Mouse (Mus musculus) small intestine, adult 2 months (tissue): ENCODE results near the gene Mbd6. TPM values are rescaled to one million over a fixed set of nuclear protein-coding genes. Genes with fewer than 3 reads are reported as not detected.

ENCODE experiments used
- H3K27ac ChIP-seq: fragments of 200-500 bp; 2 replicates; pipeline ENCODE4 v1.5.1; 2012; ENCODE audit warnings: low read depth, low read length, control low read depth, inconsistent platforms; ENCODE audit not compliant: insufficient read depth
- H3K27me3 ChIP-seq: fragments of 200-500 bp; 2 replicates; pipeline ENCODE4 v1.6.1; 2012; ENCODE audit warnings: mild to moderate bottlenecking, moderate library complexity, low read length, inconsistent platforms; ENCODE audit not compliant: control insufficient read depth, insufficient read depth
- H3K36me3 ChIP-seq: fragments of 200-500 bp; 2 replicates; pipeline ENCODE4 v1.6.1; 2012; ENCODE audit warnings: mild to moderate bottlenecking, low read length, control low read depth, inconsistent platforms; ENCODE audit not compliant: control insufficient read depth, insufficient read depth
- H3K4me1 ChIP-seq: fragments of 200-500 bp; 2 replicates; pipeline ENCODE4 v1.6.1; 2012; ENCODE audit warnings: low read length, inconsistent platforms, mixed read lengths; ENCODE audit not compliant: control insufficient read depth, insufficient read depth, insufficient read length
- H3K4me3 ChIP-seq: fragments of 200-500 bp; 2 replicates; pipeline ENCODE4 v1.5.1; 2012; ENCODE audit warnings: low read depth, mild to moderate bottlenecking, control low read depth, inconsistent platforms, low read length, moderate library complexity
- CTCF ChIP-seq: fragments of 200-500 bp; IDR thresholded peaks from 2 replicates; pipeline ENCODE4 v1.5.1; 2012; ENCODE audit warnings: low read depth, mild to moderate bottlenecking, control low read depth, inconsistent platforms, low read length, moderate library complexity, mixed read lengths; ENCODE audit not compliant: insufficient replicate concordance, insufficient read length; ENCODE audit errors: extremely low read depth
- POLR2A ChIP-seq: fragments of 200-500 bp; IDR thresholded peaks from 2 replicates; pipeline ENCODE4 v1.6.1; 2012; ENCODE audit warnings: low read depth, mild to moderate bottlenecking, control low read depth, inconsistent platforms, low read length, moderate library complexity
- WGBS: fragments of 180-500 bp; shearing (Covaris S2); methylation state at CpG from one replicate; pipeline ENCODE4 v1.1.7; 2018; 5-methylcytosine and 5-hydroxymethylcytosine counted together
- polyA plus RNA-seq: library from polyadenylated mRNA; depleted of rRNA; stranded (reverse); fragments of >200 nt; gene quantifications from 2 replicates; pipeline ENCODE4 v1.2.3, GENCODE M21; 2012

Mbd6 gene
- polyA plus RNA-seq, 1 experiment: 76.2 TPM

DNA sequence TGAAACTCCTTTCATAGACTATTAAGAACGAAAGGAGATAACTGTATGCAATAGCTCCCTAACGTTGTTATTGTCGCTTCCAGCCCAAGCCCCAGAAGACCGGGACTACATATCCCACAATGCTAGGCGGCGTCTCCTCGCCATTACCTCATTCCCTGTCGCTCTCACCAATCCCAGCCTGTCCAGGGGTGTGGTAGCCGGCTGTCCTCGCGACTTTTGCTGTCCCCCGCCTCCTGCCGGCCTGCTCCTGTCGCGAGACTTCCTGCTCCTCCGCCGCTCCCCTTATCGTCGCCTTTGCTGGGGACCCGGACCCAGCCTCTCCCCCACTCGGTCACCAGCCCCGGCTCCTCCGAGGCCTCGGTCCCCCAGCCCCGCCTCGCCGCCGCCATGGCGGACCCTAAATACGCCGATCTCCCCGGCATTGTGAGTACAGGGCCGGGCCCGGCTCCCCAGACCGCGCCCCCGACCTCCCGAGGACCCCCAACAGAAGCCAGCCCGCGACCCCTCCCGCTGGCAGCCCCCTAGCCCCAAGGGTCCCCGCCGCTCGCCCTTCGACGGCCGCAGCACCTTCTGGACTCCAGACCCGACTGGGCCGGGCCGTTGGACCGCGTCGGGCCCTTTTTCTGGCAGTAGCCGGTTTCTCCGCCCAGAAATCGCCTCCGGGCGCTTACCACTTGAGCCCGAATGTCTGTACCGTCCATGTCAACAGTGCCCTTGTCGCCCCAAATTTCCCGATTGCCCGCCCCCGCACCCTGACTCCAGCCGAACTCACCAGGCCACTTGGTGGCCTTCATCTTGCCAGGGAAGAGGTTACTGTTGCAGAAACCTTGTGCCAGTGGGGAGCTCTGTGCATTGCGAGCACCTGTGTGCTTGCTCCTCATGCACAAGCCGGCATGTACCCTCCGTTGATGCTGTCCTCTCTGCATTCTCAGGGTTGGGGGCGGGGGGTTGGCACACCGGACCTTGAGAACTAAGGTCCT lies 22.4 kb downstream of the Mbd6 start, which contains the start of gene Dctn2:
TSS of gene Dctn2 (plus strand) at position 257 of the 980 bp plus-strand sequence.
- peaks cover 14% of the 10 kb centered on the region for H3K4me1 ChIP-seq
- peaks cover 8% of the 10 kb centered on the region for H3K27me3 ChIP-seq
- H3K27ac ChIP-seq: peak within 1 kb of the TSS; percentile 30
- no peak for TF ChIP-seq CTCF
- TF ChIP-seq POLR2A: peak; percentile 48
- H3K4me3 ChIP-seq: peak within 1 kb of the TSS; percentile 89
- WGBS: 1% methylated on average over 70 of the region's 70 CpGs
- peaks cover 15% of the 10 kb centered on the region for H3K36me3 ChIP-seq

DNA sequence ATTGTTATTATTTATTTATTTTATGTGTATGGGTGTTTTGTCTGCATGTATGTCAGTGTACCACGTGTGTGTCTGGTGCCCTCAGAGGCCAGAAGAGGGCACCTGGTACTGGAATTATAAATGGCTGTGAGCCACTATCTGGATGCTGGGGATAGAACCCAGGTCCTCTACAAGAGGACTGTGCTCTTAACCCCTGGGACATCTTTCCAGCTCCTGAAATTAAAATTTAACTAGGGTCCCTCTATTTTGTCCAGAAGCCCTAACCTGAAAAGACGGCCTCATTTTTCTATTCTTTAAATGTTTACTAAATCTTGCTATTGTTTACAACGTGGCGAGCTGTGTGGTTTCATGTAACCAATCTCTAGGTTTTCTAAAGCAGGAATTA lies 23.1 kb downstream of the Mbd6 start:
- peaks cover 8% of the 10 kb centered on the region for H3K27me3 ChIP-seq
- H3K4me3 ChIP-seq: no peak overlapping the region
- peaks cover 14% of the 10 kb centered on the region for H3K4me1 ChIP-seq
- no peak overlapping the region for H3K27ac ChIP-seq
- WGBS: 24% methylated on average over 4 of the region's 4 CpGs
- H3K36me3 ChIP-seq: peaks cover 12% of the 10 kb centered on the region
- TF ChIP-seq CTCF (peak; percentile 15; the same call in 1 of the 2 replicates), POLR2A (no peak)

DNA sequence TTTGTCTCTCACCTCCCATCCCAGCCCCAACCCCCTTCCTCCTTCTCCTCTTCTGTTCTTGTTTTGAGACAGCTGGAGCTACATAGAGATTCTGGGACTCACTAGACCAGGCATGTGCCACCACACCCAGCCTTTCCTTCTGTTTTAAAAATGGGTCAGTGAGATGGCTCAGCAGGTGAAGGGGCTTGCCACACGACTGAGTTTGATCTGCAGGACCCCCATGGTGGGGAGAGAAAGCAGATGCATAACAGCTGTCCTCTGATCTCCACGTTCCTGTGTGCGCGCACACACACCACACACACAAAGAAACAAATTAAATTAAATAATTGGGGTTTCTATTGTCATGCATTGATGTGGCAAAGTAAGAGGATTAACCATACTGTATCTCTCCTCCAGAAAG lies 23.8 kb downstream of the Mbd6 start:
- Histone ChIP-seq H3K36me3 (peaks cover 8% of the 10 kb centered on the region), H3K27me3 (peaks cover 8% of the 10 kb centered on the region), H3K4me3 (no peak overlapping the region), H3K4me1 (peaks cover 14% of the 10 kb centered on the region), H3K27ac (no peak overlapping the region)
- 78% methylated on average over 4 of the region's 4 CpGs for WGBS
- TF ChIP-seq POLR2A (no peak), CTCF (no peak)

DNA sequence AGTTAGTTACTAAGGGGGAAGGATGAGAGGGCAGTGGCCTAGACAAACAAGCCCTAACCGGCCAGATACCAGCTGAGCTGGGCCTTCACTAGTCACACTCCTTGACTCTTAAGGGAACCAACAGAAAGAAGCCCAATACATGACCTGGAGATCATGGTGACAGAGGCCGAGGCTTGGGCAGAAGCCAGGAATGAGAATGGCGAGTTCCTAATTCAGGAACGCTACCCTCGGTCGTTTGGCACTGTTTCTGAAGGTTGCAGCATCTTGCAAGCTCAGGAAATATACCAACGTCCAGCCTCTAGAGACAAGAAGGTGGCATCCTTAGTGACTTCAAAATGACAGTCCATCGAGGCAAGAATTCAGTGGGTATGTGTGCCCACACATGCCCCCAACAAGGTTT lies 24.5 kb downstream of the Mbd6 start:
- no peak overlapping the region for H3K27ac ChIP-seq
- TF ChIP-seq POLR2A (no peak), CTCF (no peak)
- peaks cover 6% of the 10 kb centered on the region for H3K36me3 ChIP-seq
- 83% methylated on average over 8 of the region's 8 CpGs for WGBS
- peaks cover 14% of the 10 kb centered on the region for H3K4me1 ChIP-seq
- peaks cover 8% of the 10 kb centered on the region for H3K27me3 ChIP-seq
- no peak overlapping the region for H3K4me3 ChIP-seq

DNA sequence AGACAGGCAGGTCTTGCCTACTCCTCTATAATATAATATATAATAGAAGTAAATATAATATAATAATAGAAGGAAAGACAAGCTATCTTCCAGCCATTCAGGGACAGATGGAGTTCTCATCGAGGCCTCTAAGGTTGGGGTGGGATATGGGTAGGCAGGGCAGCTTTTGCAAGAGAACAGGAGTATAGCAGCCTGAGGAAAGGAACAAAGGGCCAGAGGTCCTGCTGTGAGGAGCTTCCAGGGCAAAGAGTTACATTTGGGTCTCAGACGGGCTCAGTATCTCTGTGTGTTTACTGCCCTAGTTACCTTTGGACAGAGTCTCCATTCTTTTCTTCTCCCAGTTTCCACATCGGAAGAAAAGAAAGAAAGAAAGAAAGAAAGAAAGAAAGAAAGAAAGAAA lies 25.2 kb downstream of the Mbd6 start:
- Histone ChIP-seq H3K27ac (no peak overlapping the region), H3K4me1 (peaks cover 14% of the 10 kb centered on the region), H3K27me3 (peaks cover 8% of the 10 kb centered on the region), H3K4me3 (no peak overlapping the region), H3K36me3 (peaks cover under 1% of the 10 kb centered on the region; the same call in 1 of the 2 replicates)
- no peak for TF ChIP-seq CTCF
- TF ChIP-seq POLR2A: no peak
- WGBS: 58% methylated on average over 3 of the region's 3 CpGs

DNA sequence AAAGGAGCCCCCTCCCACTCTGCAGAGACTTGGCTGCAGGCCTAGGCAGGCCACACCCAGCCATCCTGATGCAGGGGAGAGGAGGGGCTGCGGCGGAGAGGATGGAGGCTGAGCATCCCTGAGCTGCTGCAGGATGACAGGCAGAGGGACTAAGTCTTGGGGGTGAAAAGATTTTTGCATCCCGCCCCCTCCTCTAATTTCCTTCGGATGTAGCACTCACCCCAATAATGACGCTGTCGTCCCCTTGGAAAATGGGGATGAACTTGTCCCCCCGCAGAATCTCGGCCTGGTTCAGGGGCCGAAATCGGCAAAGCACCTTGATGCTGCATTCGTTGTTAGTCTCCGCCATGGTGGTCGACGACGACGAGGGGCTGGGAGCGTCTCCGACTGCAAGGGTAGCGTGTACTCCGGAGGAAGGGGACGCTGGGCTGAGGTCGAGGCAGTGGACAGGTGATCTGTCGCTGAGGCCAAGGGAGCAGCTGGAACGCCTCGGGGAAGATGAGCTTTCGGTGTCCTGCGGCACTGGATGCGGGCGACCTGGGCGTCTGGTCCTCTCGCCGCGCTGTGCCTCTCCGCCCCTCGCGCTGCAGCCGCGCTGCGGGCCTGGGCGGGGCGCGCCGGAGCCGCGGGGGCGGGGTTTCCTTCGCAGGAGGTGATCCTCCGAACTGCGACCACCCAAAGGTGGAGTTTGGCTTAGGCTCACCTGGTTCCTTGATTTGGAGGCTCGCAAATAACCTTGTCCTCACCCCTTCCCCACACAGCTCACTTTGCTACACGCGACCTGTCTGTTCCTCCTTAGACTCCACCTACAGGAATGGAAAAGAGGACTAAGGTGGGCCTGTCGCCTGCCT lies 26.0 kb downstream of the Mbd6 start, which contains the start of gene Kif5a:
TSS of gene Kif5a (minus strand) at position 801 of the 851 bp plus-strand sequence.
- H3K4me3 ChIP-seq: peak within 1 kb of the TSS; percentile 67
- peaks cover 8% of the 10 kb centered on the region for H3K27me3 ChIP-seq
- WGBS: 3% methylated on average over 53 of the region's 53 CpGs
- no peak within 1 kb of the TSS for H3K27ac ChIP-seq
- H3K4me1 ChIP-seq: peaks cover 11% of the 10 kb centered on the region
- H3K36me3 ChIP-seq: no peaks in the 10 kb centered on the region
- 0 out of 2 replicates have a peak, but pooled peaks have one; percentile 1 for TF ChIP-seq POLR2A
- no peak for TF ChIP-seq CTCF
